Mouse (Mus musculus) right cerebral cortex, postnatal 10 days (tissue): Measurements from ENCODE around the gene Lmod2.

ENCODE experiments used
- DNase-seq, 2 experiments: peaks; one replicate each; pipeline ENCODE4 v3.0.0; 2021; ENCODE audit warnings: low spot score in 2 of 2

Lmod2 gene

GRCm38 (mm10) chr6:24597500-24597899, at the start of gene Lmod2:
Gene Lmod2, plus strand, starts transcription at chr6:24597762.
- DNase-seq: no peak

GRCm38 (mm10) chr6:24549801-24550200, 47.8 kb upstream of the Lmod2 start:
- no peak for DNase-seq

GRCm38 (mm10) chr6:24552046-24552445, 45.5 kb upstream of the Lmod2 start:
- no peak for DNase-seq

- DNase-seq: no peak
These were observed 43.0 kb upstream of the Lmod2 start for GRCm38 (mm10) chr6:24554427-24555086.

GRCm38 (mm10) chr6:24555488-24555887, 42.1 kb upstream of the Lmod2 start:
- no peak for DNase-seq

- peak; percentile 31 to 51 for DNase-seq
These were observed 33.5 kb upstream of the Lmod2 start for GRCm38 (mm10) chr6:24564081-24564480.

- DNase-seq: no peak
These were observed 32.7 kb upstream of the Lmod2 start for GRCm38 (mm10) chr6:24564886-24565285.

- DNase-seq: no peak
These were observed 28.6 kb upstream of the Lmod2 start for GRCm38 (mm10) chr6:24568963-24569362.

- DNase-seq: no peak
These were observed 27.9 kb upstream of the Lmod2 start for GRCm38 (mm10) chr6:24569711-24570110.

GRCm38 (mm10) chr6:24570278-24570677, 27.3 kb upstream of the Lmod2 start:
- no peak for DNase-seq

- no peak for DNase-seq
These were observed 26.4 kb upstream of the Lmod2 start for GRCm38 (mm10) chr6:24571126-24571525.

GRCm38 (mm10) chr6:24572431-24572830, 25.1 kb upstream of the Lmod2 start:
- no peak for DNase-seq

GRCm38 (mm10) chr6:24573319-24573718, 24.2 kb upstream of the Lmod2 start:
- DNase-seq: no peak

- no peak for DNase-seq
These were observed 14.1 kb upstream of the Lmod2 start for GRCm38 (mm10) chr6:24583456-24583855.

GRCm38 (mm10) chr6:24585431-24586310, 11.9 kb upstream of the Lmod2 start:
- no peak for DNase-seq

- no peak for DNase-seq
These were observed 10.7 kb upstream of the Lmod2 start for GRCm38 (mm10) chr6:24586885-24587284.

- DNase-seq: no peak
These were observed 7.3 kb upstream of the Lmod2 start for GRCm38 (mm10) chr6:24590282-24590681.

- no peak for DNase-seq
These were observed 5.9 kb upstream of the Lmod2 start for GRCm38 (mm10) chr6:24591525-24592218.

- DNase-seq: no peak
These were observed 1.6 kb downstream of the Lmod2 start for GRCm38 (mm10) chr6:24599179-24599578.

- DNase-seq: no peak
These were observed 2.1 kb downstream of the Lmod2 start for GRCm38 (mm10) chr6:24599639-24600038.

GRCm38 (mm10) chr6:24600134-24600533, 2.6 kb downstream of the Lmod2 start:
- no peak for DNase-seq

GRCm38 (mm10) chr6:24600726-24601125, 3.2 kb downstream of the Lmod2 start:
- DNase-seq: no peak
